Mouse (Mus musculus) gastrocnemius, adult 8-10 months (tissue): Measurements from ENCODE around the gene Casp9. TPM values are rescaled to one million over a fixed set of nuclear protein-coding genes. Genes with fewer than 3 reads are reported as not detected.
A peak's percentile ranks its signal among the peaks of the same experiment; 100 is the strongest.

Experiments used
- DNase-seq, 2 experiments: peaks; one replicate each; pipeline ENCODE4 v3.0.0; 2022; ENCODE audit warnings: low spot score in 2 of 2
- total RNA-seq, 4 experiments: library from RNA; stranded (reverse); gene quantifications; 2 replicates each; pipeline ENCODE4 v1.2.4; 2022

The Casp9 gene
- total RNA-seq, 4 experiments from 2014 or later = 1.5 to 2.5 (median 1.9) TPM

DNA sequence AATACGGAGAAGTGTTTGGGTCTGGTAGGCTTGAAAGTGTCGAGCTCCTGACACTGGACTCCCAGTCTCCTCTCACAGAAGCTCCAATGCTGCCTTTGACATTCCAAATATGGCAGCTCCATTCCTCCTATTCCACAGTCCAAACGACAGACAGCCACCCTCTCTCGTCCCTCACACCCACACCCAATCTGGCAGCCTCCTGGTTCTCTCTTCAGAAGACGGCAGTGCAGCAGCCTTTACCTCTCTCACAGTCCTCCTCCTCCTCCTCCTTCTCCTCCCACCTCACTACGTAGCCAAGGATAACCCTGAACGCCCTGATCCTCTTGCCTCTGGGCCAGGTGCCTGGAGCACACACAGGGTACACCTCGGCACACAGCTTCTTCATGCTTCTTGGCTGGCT is 13.6 kb upstream of the Casp9 start:
- no peak for DNase-seq

DNA sequence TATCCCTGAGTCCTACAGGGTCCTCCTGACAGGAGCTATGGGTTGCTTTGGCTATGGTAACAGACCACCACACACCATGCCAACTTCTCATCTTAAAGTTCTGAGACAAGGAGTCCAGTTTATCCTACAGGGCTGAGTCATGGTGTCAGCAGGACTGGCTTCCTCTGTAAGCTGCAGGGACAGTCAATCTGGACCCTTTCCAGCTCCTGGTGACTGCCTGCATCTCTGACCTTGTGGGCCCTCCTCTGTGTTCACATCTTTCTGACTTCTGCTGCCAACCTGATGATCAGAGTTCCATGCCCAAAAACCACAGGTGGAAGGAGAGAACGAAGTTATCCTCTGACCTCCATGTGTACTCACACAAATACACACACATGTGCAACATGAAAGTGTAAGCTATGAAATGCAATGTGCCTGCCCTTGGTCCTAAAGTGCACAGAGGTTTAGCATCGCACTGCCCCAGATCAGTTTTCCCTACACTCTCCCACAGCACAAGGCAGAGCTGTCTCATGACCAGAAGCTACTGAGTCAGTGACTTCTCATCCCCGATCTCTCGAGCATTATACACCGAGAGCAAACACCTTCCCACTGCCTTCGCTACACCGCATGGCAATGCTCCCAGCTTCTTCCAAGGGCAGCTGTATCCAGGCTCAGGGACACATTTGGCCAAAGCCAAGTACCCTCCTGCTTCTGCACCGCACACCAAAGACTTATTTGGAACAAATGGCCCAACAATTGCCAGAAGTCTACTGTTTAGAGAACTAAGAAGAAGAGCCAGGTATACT is 12.0 kb upstream of the Casp9 start:
- no peak for DNase-seq

DNA sequence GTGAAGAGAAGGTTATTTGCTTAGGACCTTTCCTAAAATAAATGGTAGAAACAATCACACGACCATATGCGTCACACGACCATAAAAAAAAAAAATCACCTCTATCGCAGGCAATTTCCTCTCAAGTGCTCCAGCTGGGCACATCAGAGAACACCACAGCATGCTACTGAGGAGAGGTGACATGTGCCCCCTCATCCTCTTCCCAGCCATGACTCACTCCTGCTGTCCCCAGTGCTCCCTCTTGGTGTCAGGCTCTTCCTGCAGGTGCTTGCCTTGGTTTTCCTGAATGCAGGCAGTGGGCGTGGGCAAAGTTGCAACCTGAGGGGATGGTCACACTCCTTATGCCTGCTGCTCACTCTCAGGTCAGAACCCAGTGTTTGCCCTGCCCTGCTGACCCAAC is 8.6 kb upstream of the Casp9 start:
- DNase-seq = no peak

DNA sequence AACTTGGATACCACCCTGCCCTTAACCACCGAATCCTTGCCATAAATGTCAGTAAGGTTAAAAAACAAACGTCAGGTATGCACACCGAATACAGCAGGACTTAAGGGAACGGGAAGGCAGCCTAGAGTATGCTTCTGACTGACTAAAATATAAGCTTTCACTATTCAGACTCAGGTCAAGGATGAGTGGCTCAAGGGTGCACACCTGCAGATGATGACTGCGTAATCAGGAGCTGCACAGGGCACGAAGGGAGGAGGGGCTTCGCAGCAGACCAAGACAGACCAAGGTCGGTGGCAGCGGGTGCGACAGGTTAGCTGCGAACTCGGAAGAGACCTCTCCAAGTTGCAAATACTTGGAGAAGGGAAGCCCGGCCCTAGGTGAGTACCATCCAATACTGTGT is 7.3 kb upstream of the Casp9 start:
- DNase-seq = no peak

DNA sequence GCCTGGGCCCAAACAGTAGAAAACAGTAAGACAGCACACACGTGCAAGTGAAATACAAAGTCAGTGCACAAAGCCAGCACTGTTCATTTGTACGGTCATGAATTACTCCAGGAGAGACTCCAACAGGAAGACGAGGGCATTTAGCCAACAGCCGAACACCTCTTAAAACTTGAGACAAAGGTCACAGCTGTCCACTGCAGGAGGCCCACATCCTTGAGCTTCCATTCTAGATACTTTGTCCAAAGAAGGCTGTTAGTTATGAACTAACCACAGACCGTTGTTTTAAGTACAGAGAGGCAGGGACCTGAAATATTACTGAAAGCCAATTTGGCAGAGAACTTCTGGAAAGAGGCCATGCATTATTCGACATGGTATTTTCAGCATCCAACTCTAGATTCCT is 6.4 kb upstream of the Casp9 start:
- DNase-seq = no peak

DNA sequence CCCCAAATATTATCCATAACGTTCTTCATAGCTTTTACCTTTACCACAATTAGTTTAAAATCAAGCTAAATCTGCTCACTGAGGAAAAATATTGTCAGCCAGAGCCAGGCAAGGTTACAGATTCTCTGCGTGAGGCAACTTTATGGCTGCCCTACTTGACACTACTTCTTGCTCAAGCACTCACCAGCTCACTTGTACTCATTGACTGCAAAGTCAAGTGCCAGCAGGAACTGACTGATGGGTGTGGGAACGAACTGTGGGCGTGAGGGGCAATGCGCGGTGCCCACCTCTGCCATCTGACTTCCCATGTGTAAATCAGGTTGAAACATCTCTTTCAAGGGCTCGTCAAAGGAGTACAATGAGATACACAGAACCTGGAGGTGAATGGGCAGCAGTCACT is 6.0 kb upstream of the Casp9 start:
- no peak for DNase-seq

DNA sequence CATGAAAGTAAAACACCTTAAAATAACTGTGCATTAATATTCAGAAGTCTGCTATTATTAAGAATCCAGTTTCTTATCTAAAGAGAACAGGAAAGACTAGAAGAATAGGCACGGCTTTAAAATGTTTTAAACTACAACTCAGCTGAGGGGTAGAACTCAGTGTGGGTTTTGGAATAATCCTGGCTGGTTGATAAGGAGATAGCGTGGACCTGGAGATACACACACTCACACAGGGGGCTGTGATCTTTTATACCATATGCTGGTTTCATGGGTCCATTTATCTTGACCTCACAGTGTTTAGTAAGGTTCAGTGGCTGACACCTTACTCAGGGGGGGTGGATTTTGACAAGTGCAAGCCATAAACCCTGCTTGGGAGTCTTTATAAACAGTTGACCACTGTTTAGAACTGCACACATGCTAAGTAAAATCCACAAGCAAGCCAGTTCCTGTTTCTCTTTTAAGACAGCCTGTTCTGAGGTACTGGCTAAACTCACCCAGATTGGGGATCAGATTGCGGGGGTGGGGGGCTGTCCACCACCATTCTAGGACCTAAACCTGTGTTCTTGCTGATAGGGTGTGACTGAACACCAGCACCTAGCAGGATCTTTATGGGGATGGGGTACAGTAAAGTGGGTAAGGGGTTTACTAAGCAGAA is 3.7 kb upstream of the Casp9 start:
- DNase-seq = no peak

DNA sequence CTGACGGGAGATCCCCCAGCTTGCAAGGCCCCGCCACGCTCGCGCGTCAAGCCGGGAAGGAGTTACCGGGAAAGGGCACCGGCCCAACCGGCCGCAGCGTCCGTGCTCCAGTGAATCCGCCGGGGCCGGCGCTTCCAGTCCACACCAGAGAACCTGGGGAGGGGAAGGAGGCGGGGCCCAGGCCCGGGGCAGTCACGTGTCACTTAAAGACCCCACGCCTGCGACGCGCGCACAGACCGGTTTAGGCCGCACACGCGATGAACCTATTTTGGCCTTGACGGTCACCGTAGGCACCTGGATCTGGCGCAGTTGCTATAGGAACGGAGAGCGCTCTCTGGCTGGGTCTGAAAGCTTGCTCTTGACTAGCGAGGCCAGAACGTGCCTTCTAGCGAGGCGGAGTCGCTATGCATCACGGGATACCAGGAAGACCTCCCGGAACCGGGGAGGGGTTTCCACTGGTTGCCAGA is 2.9 kb upstream of the Casp9 start, which contains the start of gene Dnajc16:
Gene Dnajc16, minus strand, starts transcription at position 408 of the 467 bp plus-strand sequence.
- peak; percentile 92 to 96 for DNase-seq

DNA sequence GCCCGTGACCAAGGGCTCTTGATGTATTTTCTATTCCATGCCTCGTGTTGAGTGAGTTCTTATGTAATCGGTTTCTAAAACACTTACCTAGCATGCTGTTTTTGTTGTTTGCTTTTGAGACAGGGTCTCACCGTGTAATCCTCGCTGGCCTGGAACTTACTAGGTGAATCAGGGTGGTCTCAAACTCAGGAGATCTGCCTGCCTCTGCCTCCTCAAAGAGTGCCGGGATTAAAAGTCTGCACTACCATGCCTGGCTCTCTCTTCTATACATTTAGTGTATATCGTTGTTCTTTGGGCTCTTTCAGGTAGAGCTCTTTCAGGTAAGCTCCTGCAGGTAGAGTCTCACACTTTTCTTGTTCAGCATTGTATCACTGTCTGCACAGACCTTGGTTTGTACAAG is 1.9 kb upstream of the Casp9 start:
- no peak for DNase-seq

DNA sequence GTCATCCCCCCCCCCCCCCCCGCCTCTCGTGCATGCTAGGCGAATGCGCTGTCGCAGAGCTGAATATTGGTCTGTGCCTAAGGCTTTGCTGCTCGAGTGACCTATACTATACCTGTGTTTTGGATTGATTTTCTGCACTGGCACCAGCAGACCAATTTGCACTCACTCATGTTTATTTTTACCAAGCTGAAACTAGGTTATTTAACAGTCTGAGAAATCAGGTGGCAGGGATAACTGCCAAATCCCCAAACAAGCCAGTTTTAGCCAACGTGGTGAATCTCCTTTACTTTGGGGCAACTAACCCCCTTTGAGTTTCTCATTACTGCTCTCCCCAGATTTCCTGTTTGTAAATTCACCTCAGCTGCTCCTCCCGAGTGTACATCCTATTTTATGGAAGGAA is 1.5 kb upstream of the Casp9 start:
- DNase-seq = no peak

DNA sequence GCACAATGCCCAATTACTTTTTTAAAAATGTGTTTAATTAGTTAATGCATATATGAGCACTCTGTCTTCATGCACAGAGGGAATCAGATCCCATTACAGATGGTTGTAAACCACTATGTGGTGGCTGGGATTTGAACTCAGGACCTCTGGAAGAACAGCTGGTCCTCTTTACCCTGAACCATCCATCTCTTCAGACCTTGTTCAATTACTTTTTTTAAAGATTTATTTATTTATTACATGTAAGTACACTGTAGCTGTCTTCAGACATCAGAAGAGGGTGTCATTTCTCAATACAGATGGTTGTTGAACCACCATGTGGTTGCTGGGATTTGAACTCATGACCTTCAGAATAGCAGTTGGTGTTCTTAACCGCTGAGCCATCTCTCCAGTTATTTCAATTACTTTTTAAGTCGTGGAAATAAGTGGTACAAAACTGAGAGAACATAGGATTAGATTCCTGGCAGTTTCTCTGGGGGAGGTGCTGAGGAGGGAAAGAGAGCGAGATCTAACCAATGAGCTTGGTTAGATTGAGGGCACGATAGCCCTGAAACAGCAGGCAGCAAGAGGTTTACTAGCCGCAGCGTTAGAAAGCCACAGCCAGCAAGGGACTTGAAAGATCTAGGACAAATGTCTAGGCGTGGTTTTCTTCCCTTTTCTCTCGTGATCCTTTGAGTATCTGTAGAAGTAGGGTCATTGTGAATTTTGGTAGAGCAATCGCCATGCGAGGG is 694 bp upstream of the Casp9 start:
- no peak for DNase-seq

DNA sequence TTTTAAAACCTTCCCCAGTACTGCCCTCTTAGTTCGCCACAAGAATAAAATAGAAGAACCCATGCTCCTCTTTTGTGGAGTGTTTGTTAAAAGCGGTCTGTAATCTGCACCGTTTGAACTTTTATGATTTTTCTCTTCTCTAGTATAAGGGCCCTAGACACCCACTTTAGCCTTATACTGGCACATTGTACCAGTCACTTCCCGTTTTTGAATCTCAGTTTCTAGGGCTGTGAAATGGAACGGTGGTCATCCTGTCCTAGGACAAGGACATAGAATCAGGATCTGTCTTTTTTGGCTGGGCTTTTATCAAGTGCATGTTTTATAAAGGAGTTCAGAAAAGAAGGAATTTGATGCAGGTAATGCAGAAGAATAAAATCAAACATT is 732 bp downstream of the Casp9 start:
- no peak for DNase-seq

DNA sequence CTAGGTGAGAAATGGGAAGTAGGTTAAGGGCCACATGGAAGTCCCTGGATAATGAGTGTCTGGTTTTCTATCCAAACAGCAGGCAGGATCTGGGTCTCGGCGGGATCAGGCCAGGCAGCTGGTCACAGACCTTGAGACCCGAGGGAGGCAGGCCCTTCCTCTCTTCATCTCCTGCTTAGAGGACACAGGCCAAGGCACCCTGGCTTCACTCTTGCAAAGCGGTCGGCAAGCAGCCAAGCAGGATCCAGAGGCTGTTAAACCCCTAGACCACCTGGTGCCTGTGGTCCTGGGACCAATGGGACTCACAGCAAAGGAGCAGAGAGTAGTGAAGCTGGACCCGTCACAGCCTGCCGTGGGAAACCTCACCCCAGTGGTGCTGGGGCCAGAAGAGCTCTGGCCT is 2.9 kb downstream of the Casp9 start:
- DNase-seq = no peak

DNA sequence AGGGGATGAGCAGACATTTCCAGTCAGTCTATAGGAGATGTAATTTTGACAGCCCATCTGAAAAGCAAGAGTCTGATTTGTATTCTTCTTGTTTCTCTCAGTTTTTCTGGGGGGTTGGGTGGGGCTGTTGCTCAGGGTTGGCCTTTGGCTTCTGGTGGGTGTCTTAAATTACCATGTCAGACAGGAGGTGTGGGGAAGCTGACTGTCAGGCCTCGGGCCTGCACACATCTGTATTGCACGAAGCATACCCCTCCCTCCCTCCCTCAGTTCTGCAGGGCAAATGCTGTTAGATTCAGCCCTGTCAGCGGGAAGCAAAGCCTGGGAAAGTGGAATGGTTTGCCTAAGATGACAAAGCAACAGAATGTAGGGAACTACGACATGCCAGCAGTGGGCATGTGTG is 3.5 kb downstream of the Casp9 start:
- no peak for DNase-seq

DNA sequence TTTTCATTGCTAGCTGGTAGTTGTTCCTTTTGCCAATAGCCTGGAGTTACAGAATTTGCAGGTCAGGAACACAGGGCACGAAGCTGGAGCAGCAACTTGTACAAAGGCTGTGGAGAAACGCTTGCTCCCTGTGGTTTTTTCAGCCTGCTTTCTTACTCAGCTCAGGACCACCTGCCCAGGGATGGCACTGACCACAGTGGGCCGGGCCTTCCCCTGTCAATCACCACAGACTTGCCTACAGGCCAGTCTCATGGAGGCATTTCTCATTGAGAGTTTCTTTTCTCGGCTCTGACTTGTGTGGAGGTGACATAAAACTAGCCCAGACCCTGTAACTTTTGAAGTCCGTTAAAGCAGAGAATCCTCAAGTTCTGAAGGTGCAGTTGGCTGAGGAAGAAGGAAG is 4.1 kb downstream of the Casp9 start:
- DNase-seq = no peak

DNA sequence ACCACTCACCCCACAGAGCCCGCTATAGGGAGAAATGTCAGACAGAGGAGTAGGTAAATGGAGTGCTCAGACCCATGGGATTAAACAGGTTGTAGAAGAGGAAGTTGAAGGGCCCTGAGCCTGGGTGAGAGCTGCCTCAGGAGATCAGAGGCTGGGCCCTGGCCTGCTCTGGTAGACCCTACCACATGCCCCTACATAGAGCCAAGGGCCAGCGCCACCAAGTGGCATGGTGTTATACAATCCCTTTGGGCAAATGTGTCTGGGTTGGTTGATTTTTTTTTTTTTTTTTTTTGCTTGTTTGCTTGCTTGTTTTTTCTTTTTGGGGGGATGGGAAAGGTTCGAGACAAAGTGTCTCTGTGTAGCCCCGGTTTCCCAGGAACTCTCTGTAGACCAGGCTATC is 10.7 kb downstream of the Casp9 start:
- DNase-seq = no peak

DNA sequence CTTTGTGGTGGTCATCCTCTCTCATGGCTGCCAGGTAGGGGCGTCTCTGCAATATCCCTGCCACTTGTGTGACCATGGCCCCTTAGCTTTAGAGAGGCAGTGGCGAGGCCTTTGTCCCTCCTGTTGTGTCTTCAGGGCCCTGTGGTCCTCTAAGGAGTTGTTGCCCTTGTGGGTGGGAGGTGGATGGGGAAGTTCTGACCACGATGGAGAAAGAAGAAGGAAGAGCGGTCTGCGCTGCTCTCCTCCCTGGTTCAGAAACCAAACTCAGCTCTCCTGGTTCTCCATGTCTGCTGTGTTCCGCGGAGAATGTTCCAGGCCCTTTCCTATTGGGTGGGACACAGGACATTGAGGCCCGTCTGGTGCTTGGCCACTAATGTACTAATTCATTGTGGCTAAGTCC is 12.5 kb downstream of the Casp9 start:
- DNase-seq = no peak

DNA sequence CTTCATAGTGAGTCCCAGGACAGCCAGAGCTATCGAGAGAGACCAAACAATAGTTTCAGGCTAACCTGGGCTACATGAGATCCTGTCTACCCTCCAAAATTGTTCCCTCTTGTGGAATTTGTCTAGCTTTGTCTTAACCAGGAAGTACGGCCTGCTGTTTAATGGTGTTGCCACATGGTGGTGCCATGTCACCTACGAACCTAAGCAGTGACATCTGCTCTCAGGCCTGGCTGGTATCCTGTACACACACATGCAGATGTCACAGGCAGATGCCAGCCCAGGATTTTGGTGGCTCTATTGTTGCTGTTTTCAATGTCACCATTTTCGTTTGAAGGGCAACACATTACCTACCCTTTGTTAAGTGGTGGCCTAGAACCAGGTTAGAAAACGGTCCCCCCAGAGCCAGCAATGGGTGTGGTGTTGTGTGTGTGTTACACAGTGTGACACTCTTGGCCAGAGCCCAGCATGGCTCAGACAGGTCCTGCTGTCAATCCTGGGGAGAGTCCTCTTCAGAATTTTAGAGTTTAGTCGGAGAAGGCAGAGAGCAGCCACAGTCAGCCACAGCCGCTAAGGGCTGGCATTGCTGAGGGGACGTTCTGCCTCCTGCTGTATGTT is 16.5 kb downstream of the Casp9 start:
- DNase-seq = no peak

DNA sequence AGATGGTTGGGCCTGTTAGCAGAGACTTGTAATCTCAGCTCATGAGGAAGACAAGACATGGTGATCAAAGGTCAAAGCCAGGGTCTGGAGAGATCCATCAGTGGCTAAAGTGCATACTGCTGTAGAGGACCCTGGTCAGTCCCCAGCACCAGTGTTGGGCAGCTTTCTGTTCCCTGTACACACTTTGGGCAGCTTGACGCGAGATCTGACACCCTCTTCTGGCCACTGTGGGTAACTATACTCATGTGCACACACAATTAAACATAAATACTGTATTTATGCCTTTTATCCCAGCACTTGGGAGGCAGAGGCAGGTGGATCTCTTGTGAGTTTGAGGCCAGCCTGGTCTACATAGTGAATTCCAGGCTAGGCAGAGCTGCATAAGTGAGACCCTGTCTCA is 17.6 kb downstream of the Casp9 start:
- no peak for DNase-seq

DNA sequence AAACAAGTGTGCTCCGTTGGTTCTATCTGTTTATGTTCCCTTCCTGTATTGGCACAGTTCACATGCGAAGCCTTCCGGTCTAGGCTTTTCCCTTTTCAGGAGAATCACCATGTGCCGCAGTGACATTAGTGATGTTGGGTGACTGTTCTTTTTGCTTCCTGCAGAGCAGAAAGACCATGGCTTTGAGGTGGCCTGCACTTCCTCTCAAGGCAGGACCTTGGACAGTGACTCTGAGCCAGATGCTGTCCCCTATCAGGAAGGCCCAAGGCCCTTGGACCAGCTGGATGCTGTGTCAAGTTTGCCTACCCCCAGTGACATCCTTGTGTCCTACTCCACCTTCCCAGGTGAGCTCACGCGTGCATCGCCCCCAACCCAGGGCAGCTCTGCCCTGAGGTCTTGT is 18.0 kb downstream of the Casp9 start:
- no peak for DNase-seq

DNA sequence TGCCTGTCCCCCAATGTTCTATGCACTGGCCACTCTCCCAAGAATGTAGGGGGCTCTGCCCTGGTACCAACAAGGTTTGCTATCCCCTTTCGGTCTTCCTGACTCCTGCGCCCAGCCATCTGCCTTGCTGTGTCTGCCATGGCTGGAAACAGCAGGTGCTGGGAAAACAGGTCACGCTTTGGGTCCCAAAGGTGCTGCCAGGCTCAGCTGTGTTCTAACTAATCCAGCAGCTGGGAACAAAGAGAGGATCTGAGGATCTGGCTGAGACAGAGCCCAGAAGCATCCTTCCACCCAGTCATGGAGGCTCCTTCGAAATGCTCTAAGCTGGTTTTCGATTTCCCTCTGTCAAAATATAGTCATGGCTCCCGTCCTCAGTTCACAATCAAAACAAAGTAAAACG is 22.9 kb downstream of the Casp9 start:
- no peak for DNase-seq
